Mouse (Mus musculus) T-helper 17 cell (primary cell): Measurements from ENCODE around the gene Tmem199.

Source experiments
- in situ Hi-C, 2 experiments: fragments of 300-600 bp; cut with MboI, MseI; formaldehyde crosslinking; loops; 1 replicate in 1 of 2; 2 replicates in 1 of 2; pipeline ENCODE4 v1.15.1; 2025; ENCODE audit warnings: high pct_unique_total_duplicates in 2 of 2

Gene Tmem199

GRCm38 (mm10) chr11:78530001-78530400 lies 18.0 kb upstream of the Tmem199 start:
- in situ Hi-C loops = loop anchor here (10.0 kb wide), 2 partner anchors 1035 to 1555 kb away; partner anchors contain the start of genes Atad5 (in 1 of the 2), Crlf3 (in 1 of the 2) and Git1 (in 1 of the 2)

- in situ Hi-C loops = no loop called here
Observed at GRCm38 (mm10) chr11:78528714-78529113, 16.7 kb upstream of the Tmem199 start.

GRCm38 (mm10) chr11:78524838-78525237 lies 12.9 kb upstream of the Tmem199 start:
- in situ Hi-C loops = no loop called here

GRCm38 (mm10) chr11:78523241-78523955 lies 11.4 kb upstream of the Tmem199 start:
- in situ Hi-C loops = no loop called here

GRCm38 (mm10) chr11:78522481-78522997 lies 10.6 kb upstream of the Tmem199 start:
- in situ Hi-C loops = no loop called here

- in situ Hi-C loops = no loop called here
Observed at GRCm38 (mm10) chr11:78521880-78522279, 9.9 kb upstream of the Tmem199 start.

GRCm38 (mm10) chr11:78518931-78519330 lies 7.0 kb upstream of the Tmem199 start:
- in situ Hi-C loops = no loop called here

GRCm38 (mm10) chr11:78515549-78516325 lies 3.8 kb upstream of the Tmem199 start:
- in situ Hi-C loops = no loop called here

- in situ Hi-C loops = no loop called here
Observed at GRCm38 (mm10) chr11:78513106-78513790, 1.3 kb upstream of the Tmem199 start.

GRCm38 (mm10) chr11:78509148-78509547 lies 2.8 kb downstream of the Tmem199 start:
- in situ Hi-C loops = no loop called here

- in situ Hi-C loops = no loop called here
Observed at GRCm38 (mm10) chr11:78505430-78505829, 6.5 kb downstream of the Tmem199 start.

- in situ Hi-C loops = no loop called here
Observed at GRCm38 (mm10) chr11:78502909-78503650, 8.9 kb downstream of the Tmem199 start, which contains the start of gene Sebox. Sebox (plus strand) TSS chr11:78503447.

- in situ Hi-C loops = no loop called here
Observed at GRCm38 (mm10) chr11:78501529-78501928, 10.4 kb downstream of the Tmem199 start.

- in situ Hi-C loops = no loop called here
Observed at GRCm38 (mm10) chr11:78500623-78501202, 11.3 kb downstream of the Tmem199 start.

- in situ Hi-C loops = loop anchor here in 1 of 2 experiments (10.0 kb wide), 1 partner anchor 1025 kb away; the partner anchor contains the start of gene Evi2b
Observed at GRCm38 (mm10) chr11:78499543-78499942, 12.4 kb downstream of the Tmem199 start.

- in situ Hi-C loops = loop anchor here in 1 of 2 experiments (10.0 kb wide), 1 partner anchor 1026 kb away; the partner anchor contains the start of gene Evi2b
Observed at GRCm38 (mm10) chr11:78499004-78499403, 13.0 kb downstream of the Tmem199 start, which contains the start of gene Vtn. Vtn (plus strand) TSS chr11:78499091.

- in situ Hi-C loops = loop anchor here in 1 of 2 experiments (10.0 kb wide), 1 partner anchor 1027 kb away; the partner anchor contains the start of gene Evi2b
Observed at GRCm38 (mm10) chr11:78497544-78498522, 14.1 kb downstream of the Tmem199 start, which contains the start of gene Sarm1. Sarm1 (minus strand) TSS chr11:78497754.

GRCm38 (mm10) chr11:78497071-78497541 lies 14.9 kb downstream of the Tmem199 start:
- in situ Hi-C loops = loop anchor here in 1 of 2 experiments (10.0 kb wide), 1 partner anchor 1028 kb away; the partner anchor contains the start of gene Evi2b

GRCm38 (mm10) chr11:78495904-78496303 lies 16.1 kb downstream of the Tmem199 start:
- in situ Hi-C loops = loop anchor here in 1 of 2 experiments (10.0 kb wide), 1 partner anchor 1029 kb away; the partner anchor contains the start of gene Evi2b
